Mouse (Mus musculus): ENCODE data around the gene Lat2.

The Lat2 gene

GRCm38 (mm10) chr5:134614802-134615201 lies at the start of gene Lat2:
Lat2 (minus strand) TSS chr5:134615025.
- DNase-seq (ENCODE audit: low spot score in 2 of 2), result peak in 1 of 2 experiments; percentile 47

GRCm38 (mm10) chr5:134656708-134657107 lies 41.9 kb upstream of the Lat2 start:
- no peak for DNase-seq (ENCODE audit: low spot score in 2 of 2)

GRCm38 (mm10) chr5:134652015-134652414 lies 37.2 kb upstream of the Lat2 start:
- no peak for DNase-seq (ENCODE audit: low spot score in 2 of 2)

GRCm38 (mm10) chr5:134650926-134651325 lies 36.1 kb upstream of the Lat2 start:
- DNase-seq (ENCODE audit: low spot score in 2 of 2), result peak; percentile 63 to 84

GRCm38 (mm10) chr5:134648976-134649375 lies 34.2 kb upstream of the Lat2 start:
- peak in 1 of 2 experiments; percentile 55 for DNase-seq (ENCODE audit: low spot score in 2 of 2)

GRCm38 (mm10) chr5:134647394-134647793 lies 32.6 kb upstream of the Lat2 start:
- no peak for DNase-seq (ENCODE audit: low spot score in 2 of 2)

GRCm38 (mm10) chr5:134646461-134646860 lies 31.6 kb upstream of the Lat2 start:
- no peak for DNase-seq (ENCODE audit: low spot score in 2 of 2)

- DNase-seq (ENCODE audit: low spot score in 2 of 2), result no peak
Observed at GRCm38 (mm10) chr5:134644643-134645118, 29.9 kb upstream of the Lat2 start.

- no peak for DNase-seq (ENCODE audit: low spot score in 2 of 2)
Observed at GRCm38 (mm10) chr5:134644121-134644520, 29.3 kb upstream of the Lat2 start.

GRCm38 (mm10) chr5:134640371-134640770 lies 25.5 kb upstream of the Lat2 start:
- no peak for DNase-seq (ENCODE audit: low spot score in 2 of 2)

GRCm38 (mm10) chr5:134639269-134639682 lies 24.5 kb upstream of the Lat2 start, which contains the start of gene Eif4h:
Eif4h (minus strand) TSS chr5:134639490.
- DNase-seq (ENCODE audit: low spot score in 2 of 2), result peak; percentile 97 to 98

GRCm38 (mm10) chr5:134638461-134639268 lies 23.8 kb upstream of the Lat2 start:
- DNase-seq (ENCODE audit: low spot score in 2 of 2), result no peak

GRCm38 (mm10) chr5:134637820-134638367 lies 23.1 kb upstream of the Lat2 start:
- no peak for DNase-seq (ENCODE audit: low spot score in 2 of 2)

GRCm38 (mm10) chr5:134632841-134633240 lies 18.0 kb upstream of the Lat2 start:
- DNase-seq (ENCODE audit: low spot score in 2 of 2), result no peak

GRCm38 (mm10) chr5:134630835-134631234 lies 16.0 kb upstream of the Lat2 start:
- DNase-seq (ENCODE audit: low spot score in 2 of 2), result no peak

GRCm38 (mm10) chr5:134629508-134629907 lies 14.7 kb upstream of the Lat2 start:
- no peak for DNase-seq (ENCODE audit: low spot score in 2 of 2)

GRCm38 (mm10) chr5:134622069-134622468 lies 7.2 kb upstream of the Lat2 start:
- no peak for DNase-seq (ENCODE audit: low spot score in 2 of 2)

- no peak for DNase-seq (ENCODE audit: low spot score in 2 of 2)
Observed at GRCm38 (mm10) chr5:134621099-134621640, 6.3 kb upstream of the Lat2 start.

GRCm38 (mm10) chr5:134620457-134620856 lies 5.6 kb upstream of the Lat2 start:
- no peak for DNase-seq (ENCODE audit: low spot score in 2 of 2)

GRCm38 (mm10) chr5:134617071-134617470 lies 2.2 kb upstream of the Lat2 start:
- peak; percentile 73 to 83 for DNase-seq (ENCODE audit: low spot score in 2 of 2)

- DNase-seq (ENCODE audit: low spot score in 2 of 2), result no peak
Observed at GRCm38 (mm10) chr5:134615780-134616179, 955 bp upstream of the Lat2 start.

GRCm38 (mm10) chr5:134615380-134615779 lies 555 bp upstream of the Lat2 start:
- DNase-seq (ENCODE audit: low spot score in 2 of 2), result no peak

GRCm38 (mm10) chr5:134614296-134614695 lies 529 bp downstream of the Lat2 start:
- no peak for DNase-seq (ENCODE audit: low spot score in 2 of 2)

Data from spleen, postnatal 10 days (tissue).